Mouse (Mus musculus): ENCODE measurements around the gene 4930524B15Rik. TPM values are rescaled to one million over a fixed set of nuclear protein-coding genes. Genes with fewer than 3 reads are reported as not detected.

The 4930524B15Rik gene
- polyA plus RNA-seq (2014; fragmentation: Nextera tagmentation; extraction: Ambion mirVana), result 0.12 TPM in 1 of 2 replicates, not detected in the other

DNA sequence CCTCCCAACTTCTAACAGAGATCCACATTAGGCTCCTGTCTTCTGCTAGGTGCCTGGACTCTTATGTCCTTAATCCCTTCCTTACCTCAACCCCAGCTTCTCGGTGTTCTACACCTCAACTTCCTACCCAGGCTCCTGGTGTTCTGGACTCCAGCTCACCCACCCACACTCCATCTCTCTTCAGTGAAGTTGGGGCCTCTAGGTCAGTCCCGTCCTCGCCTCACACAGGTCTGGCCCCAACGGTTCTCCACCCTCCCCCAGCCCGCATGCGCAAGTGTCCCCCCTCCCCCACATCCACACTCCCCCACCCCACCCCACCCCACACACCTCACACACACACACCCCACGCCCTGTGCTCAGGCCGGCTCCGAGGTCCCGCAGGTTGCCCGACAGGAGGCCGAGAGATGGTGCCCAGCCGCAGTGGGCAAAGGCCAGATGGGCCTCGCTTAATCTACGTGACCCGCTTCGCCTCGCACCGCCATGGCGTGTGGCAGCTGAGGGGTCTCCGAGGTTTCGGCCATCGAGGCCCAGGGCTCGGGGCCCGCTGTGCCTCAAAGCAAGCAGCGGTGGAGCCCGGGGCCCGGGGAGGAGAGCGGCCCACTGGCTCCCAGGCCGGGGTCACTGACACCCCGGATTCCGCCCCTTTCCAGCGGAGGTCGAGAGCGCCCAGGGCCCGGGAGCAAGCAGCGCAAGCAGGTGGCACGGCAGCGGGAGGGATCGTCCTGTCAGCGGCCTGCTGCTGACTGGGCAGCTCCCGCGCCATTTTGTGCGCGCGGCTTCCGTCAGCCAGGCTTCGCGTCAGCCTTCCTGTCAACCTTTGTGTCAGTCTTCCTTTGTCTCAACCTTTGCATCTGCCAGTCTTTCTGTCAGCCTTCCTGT, at the start of gene 4930524B15Rik:
Gene 4930524B15Rik, plus strand, starts transcription at position 337 of the 879 bp plus-strand sequence.
- Histone ChIP-seq H3K4me3 (ENCODE audit: low read depth, low read length) (peak within 1 kb of the TSS; percentile 17), H3K9me3 (ENCODE audit: control insufficient read depth, low read length) (no peaks in the 10 kb centered on the region), H3K36me3 (ENCODE audit: control insufficient read depth, insufficient read depth, low read length) (no peaks in the 10 kb centered on the region), H3K4me1 (replicated peaks; ENCODE audit: control insufficient read depth, insufficient read depth, low read length) (no peaks in the 10 kb centered on the region), H3K4me2 (ENCODE audit: low read length) (peak within 1 kb of the TSS; percentile 44), H3K9ac (ENCODE audit: low read length) (no peak within 1 kb of the TSS), H3K27ac (ENCODE audit: low read depth) (no peak within 1 kb of the TSS), H3K27me3 (replicated peaks; ENCODE audit: control insufficient read depth, insufficient read depth, low read length) (no peaks in the 10 kb centered on the region)
- WGBS, result 43% methylated on average over 47 of the region's 49 CpGs
- peak; percentile 61 for DNase-seq (ENCODE audit: low spot score)
- no peak for ATAC-seq (replicated peaks; ENCODE audit: low FRiP score, low TSS enrichment, low read depth)

DNA sequence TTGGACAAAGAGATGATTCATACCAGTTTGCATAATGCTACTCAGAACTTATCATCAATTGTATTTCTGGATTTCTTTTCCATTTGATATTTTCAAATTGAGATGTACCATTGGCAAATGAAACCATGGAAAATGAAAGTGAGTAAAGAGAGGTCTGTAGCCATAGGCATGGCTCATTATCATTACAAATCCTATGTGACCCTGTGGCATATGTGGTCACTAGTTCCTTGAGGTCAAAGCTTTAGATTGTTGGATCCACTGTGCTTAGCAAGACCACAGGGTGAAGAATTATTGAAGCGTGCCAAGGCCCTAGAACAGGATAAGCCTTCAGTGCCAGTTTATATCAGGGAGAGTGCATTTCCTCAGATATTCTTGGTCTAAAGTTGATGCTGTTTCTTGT, 47.6 kb upstream of the 4930524B15Rik start:
- WGBS, result 97% methylated on average over 1 of the region's 1 CpGs
- Histone ChIP-seq H3K9ac (ENCODE audit: low read length) (no peak overlapping the region), H3K4me1 (replicated peaks; ENCODE audit: control insufficient read depth, insufficient read depth, low read length) (no peaks in the 10 kb centered on the region), H3K27me3 (replicated peaks; ENCODE audit: control insufficient read depth, insufficient read depth, low read length) (no peaks in the 10 kb centered on the region), H3K9me3 (ENCODE audit: control insufficient read depth, low read length) (no peaks in the 10 kb centered on the region), H3K4me3 (ENCODE audit: low read depth, low read length) (no peak overlapping the region), H3K27ac (ENCODE audit: low read depth) (no peak overlapping the region), H3K4me2 (ENCODE audit: low read length) (no peak overlapping the region), H3K36me3 (ENCODE audit: control insufficient read depth, insufficient read depth, low read length) (peaks cover 5% of the 10 kb centered on the region; the same call in 1 of the 2 replicates)
- ATAC-seq (replicated peaks; ENCODE audit: low FRiP score, low TSS enrichment, low read depth) (no peak), DNase-seq (ENCODE audit: low spot score) (no peak)

DNA sequence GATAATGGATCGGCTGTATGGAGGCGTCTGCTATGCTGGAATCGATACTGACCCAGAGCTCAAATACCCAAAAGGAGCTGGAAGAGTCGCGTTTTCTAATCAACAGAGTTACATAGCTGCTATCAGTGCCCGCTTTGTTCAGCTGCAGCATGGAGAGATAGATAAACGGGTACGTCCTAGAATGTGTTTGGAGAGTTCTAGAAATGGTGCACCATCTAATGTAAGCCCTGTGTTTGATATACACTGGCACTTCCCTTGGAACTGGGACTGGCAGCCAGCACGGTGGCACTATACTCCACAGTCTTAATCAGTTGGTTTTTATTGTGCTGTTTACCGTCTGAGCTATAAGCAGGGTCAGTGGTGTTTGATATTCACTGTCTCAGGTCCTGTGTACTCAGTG, 35.3 kb upstream of the 4930524B15Rik start:
- Histone ChIP-seq H3K9me3 (ENCODE audit: control insufficient read depth, low read length) (no peaks in the 10 kb centered on the region), H3K4me2 (ENCODE audit: low read length) (no peak overlapping the region), H3K9ac (ENCODE audit: low read length) (no peak overlapping the region), H3K36me3 (ENCODE audit: control insufficient read depth, insufficient read depth, low read length) (peaks cover 35% of the 10 kb centered on the region), H3K4me1 (replicated peaks; ENCODE audit: control insufficient read depth, insufficient read depth, low read length) (no peaks in the 10 kb centered on the region), H3K27ac (ENCODE audit: low read depth) (no peak overlapping the region), H3K4me3 (ENCODE audit: low read depth, low read length) (no peak overlapping the region), H3K27me3 (replicated peaks; ENCODE audit: control insufficient read depth, insufficient read depth, low read length) (no peaks in the 10 kb centered on the region)
- WGBS, result 95% methylated on average over 10 of the region's 10 CpGs
- ATAC-seq (replicated peaks; ENCODE audit: low FRiP score, low TSS enrichment, low read depth) (no peak), DNase-seq (ENCODE audit: low spot score) (no peak)

DNA sequence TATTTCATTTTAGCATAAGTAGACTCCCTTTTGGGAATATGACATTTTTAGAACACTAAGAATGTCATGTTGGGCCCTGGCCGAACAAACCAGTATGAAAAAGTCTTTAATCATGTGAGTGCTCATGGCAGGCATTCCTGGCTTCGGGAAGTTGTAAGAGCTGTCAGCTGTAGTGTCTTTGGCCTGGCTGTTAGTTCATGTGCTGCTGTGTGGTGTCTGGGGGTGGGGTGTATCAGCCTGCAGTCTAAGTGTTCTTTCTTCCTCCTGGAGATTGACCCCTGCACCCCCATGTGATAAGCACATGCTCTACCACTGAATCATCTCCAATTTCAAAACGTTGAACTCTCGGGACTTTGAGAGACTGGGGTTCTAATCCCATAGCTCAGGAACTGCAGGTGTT, 29.7 kb upstream of the 4930524B15Rik start:
- no peaks in the 10 kb centered on the region for H3K9me3 ChIP-seq (ENCODE audit: control insufficient read depth, low read length)
- H3K27me3 ChIP-seq (replicated peaks; ENCODE audit: control insufficient read depth, insufficient read depth, low read length), result no peaks in the 10 kb centered on the region
- no peak overlapping the region for H3K9ac ChIP-seq (ENCODE audit: low read length)
- no peak overlapping the region for H3K4me2 ChIP-seq (ENCODE audit: low read length)
- peaks cover 4% of the 10 kb centered on the region; the same call in 1 of the 2 replicates for H3K36me3 ChIP-seq (ENCODE audit: control insufficient read depth, insufficient read depth, low read length)
- no peaks in the 10 kb centered on the region for H3K4me1 ChIP-seq (replicated peaks; ENCODE audit: control insufficient read depth, insufficient read depth, low read length)
- no peak overlapping the region for H3K27ac ChIP-seq (ENCODE audit: low read depth)
- no peak for ATAC-seq (replicated peaks; ENCODE audit: low FRiP score, low TSS enrichment, low read depth)
- DNase-seq (ENCODE audit: low spot score), result no peak
- 39% methylated on average over 4 of the region's 4 CpGs for WGBS
- no peak overlapping the region for H3K4me3 ChIP-seq (ENCODE audit: low read depth, low read length)

DNA sequence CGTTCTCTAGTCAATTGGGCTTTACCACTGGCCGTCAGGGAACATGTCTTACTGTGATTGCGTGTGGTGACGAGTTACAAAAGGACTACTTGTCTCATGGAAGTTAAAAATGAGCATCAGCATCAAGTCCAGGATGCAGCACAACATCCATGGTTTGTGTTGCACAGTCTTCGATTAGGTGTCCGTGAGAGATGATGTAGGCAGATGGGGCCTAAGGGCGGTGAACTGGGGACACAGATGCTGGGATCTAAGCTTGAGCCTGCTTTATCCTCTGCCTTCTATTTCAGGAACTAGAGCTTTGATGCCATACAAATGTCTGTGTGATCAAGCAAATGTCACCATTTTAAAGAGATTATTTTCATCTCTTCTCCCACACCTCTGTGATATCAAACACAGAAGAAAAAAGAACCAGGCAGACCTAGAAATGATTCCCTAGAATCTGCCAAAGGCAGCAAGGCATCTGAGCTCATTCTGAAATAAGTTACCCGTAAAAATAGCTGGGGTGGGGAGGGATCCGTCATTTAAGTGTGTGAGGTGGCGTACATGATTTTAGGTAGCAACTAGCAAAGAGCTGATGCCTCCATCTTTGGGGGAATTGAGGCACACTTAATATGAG, 28.4 kb upstream of the 4930524B15Rik start:
- 88% methylated on average over 10 of the region's 10 CpGs for WGBS
- Histone ChIP-seq H3K36me3 (ENCODE audit: control insufficient read depth, insufficient read depth, low read length) (no peaks in the 10 kb centered on the region), H3K4me2 (ENCODE audit: low read length) (no peak overlapping the region), H3K27me3 (replicated peaks; ENCODE audit: control insufficient read depth, insufficient read depth, low read length) (no peaks in the 10 kb centered on the region), H3K4me1 (replicated peaks; ENCODE audit: control insufficient read depth, insufficient read depth, low read length) (no peaks in the 10 kb centered on the region), H3K27ac (ENCODE audit: low read depth) (no peak overlapping the region), H3K9ac (ENCODE audit: low read length) (no peak overlapping the region), H3K4me3 (ENCODE audit: low read depth, low read length) (no peak overlapping the region), H3K9me3 (ENCODE audit: control insufficient read depth, low read length) (no peaks in the 10 kb centered on the region)
- ATAC-seq (replicated peaks; ENCODE audit: low FRiP score, low TSS enrichment, low read depth) (no peak), DNase-seq (ENCODE audit: low spot score) (no peak)

DNA sequence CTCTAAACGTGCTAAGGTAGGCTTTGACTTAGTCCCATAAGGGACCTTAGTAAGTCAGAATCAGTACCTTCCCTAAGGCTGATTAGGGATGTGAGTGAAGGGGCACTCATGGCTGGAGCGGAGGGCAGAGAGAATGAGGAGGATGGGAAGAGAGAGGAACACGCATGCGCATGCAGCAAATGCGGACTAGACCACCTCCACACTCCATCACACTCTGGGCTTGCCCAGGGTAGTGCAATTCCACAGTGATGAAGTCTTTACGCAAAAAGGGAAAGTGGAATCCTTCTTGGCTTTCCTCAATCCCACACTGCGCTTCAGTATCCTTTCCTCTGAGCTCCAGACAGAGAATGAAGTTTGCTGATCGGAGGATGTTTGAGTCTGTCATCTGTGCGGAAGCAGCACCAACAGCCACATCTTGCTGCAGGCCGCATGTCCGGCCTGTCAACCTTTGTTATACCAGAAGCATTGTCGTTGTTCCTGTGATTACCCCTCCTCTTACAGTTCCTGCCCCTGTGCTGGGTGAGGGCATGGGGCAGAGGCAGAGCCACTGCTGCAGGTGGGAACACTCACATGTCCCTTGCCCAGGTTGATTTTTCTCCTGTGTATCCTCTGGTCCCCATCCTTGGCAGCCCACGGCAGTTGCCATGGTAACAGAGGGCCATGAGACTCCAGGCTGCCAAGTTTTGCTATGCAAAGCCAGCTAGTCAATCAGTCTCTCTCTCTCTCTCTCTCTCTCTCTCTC, 24.3 kb upstream of the 4930524B15Rik start:
- DNase-seq (ENCODE audit: low spot score), result no peak

DNA sequence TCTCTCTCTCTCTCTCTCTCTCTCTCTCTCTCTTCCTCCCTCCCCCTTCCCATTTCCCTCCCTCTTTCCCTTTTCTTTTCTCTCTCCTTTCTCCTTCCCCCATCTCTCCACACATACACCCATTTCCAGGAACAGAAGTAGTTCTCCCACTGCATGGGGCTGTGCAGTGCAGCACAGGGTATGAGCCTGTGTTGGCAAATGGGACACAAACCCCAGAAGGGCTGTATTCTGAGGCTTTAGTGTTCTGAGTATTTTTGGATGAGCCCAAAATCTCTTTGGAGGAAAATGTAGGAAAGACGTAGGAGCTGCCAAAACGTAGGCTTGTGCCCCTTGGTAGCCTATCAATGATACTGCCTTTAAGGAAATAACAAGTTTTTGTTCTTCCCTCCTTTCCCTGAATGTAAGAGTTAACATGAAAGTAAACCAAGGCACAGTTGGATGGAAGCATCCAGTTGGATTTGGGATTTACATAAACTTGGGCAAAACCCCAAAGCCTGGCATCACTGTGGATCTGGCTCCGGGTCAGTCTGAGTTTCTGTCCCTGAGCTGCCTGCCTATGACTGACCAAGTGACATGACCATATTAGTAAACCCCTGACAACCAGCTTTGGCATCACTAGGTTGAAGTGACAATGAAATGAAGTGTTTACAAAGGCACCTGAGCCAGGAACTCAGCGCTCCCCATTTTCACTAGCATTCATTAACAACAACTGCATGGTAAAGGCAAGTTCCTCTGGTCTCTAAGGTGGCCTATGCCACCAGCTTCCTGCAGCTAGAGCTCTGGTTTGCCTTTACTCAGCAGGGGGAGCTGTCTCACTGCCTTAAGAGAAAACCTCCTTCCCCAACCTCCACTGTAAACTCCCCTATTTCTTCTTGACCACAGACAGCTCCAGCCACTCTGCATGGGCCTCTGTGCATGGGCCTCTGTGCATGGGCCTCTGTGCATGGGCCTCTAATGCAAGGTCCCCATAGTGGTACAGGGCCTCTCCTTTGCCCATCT, 23.5 kb upstream of the 4930524B15Rik start:
- H3K36me3 ChIP-seq (ENCODE audit: control insufficient read depth, insufficient read depth, low read length), result no peaks in the 10 kb centered on the region
- H3K27me3 ChIP-seq (replicated peaks; ENCODE audit: control insufficient read depth, insufficient read depth, low read length), result no peaks in the 10 kb centered on the region
- H3K9ac ChIP-seq (ENCODE audit: low read length), result no peak overlapping the region
- 80% methylated on average over 4 of the region's 4 CpGs for WGBS
- ATAC-seq (replicated peaks; ENCODE audit: low FRiP score, low TSS enrichment, low read depth) (no peak), DNase-seq (ENCODE audit: low spot score) (no peak)
- H3K27ac ChIP-seq (ENCODE audit: low read depth), result no peak overlapping the region
- no peak overlapping the region for H3K4me2 ChIP-seq (ENCODE audit: low read length)
- H3K9me3 ChIP-seq (ENCODE audit: control insufficient read depth, low read length), result no peaks in the 10 kb centered on the region
- H3K4me3 ChIP-seq (ENCODE audit: low read depth, low read length), result no peak overlapping the region
- H3K4me1 ChIP-seq (replicated peaks; ENCODE audit: control insufficient read depth, insufficient read depth, low read length), result no peaks in the 10 kb centered on the region

More for the DNA sequence above, 24.3 kb upstream of the 4930524B15Rik start:
- ATAC-seq (replicated peaks; ENCODE audit: low FRiP score, low TSS enrichment, low read depth), result no peak
- Histone ChIP-seq H3K27me3 (replicated peaks; ENCODE audit: control insufficient read depth, insufficient read depth, low read length) (no peaks in the 10 kb centered on the region), H3K4me2 (ENCODE audit: low read length) (no peak overlapping the region), H3K9me3 (ENCODE audit: control insufficient read depth, low read length) (no peaks in the 10 kb centered on the region), H3K9ac (ENCODE audit: low read length) (no peak overlapping the region), H3K4me3 (ENCODE audit: low read depth, low read length) (no peak overlapping the region), H3K27ac (ENCODE audit: low read depth) (no peak overlapping the region), H3K36me3 (ENCODE audit: control insufficient read depth, insufficient read depth, low read length) (no peaks in the 10 kb centered on the region), H3K4me1 (replicated peaks; ENCODE audit: control insufficient read depth, insufficient read depth, low read length) (no peaks in the 10 kb centered on the region)
- 77% methylated on average over 13 of the region's 13 CpGs for WGBS

Data from intestine, embryonic 14.5 days (tissue).